Mouse (Mus musculus): ENCODE results near the gene Bckdha.

DNA sequence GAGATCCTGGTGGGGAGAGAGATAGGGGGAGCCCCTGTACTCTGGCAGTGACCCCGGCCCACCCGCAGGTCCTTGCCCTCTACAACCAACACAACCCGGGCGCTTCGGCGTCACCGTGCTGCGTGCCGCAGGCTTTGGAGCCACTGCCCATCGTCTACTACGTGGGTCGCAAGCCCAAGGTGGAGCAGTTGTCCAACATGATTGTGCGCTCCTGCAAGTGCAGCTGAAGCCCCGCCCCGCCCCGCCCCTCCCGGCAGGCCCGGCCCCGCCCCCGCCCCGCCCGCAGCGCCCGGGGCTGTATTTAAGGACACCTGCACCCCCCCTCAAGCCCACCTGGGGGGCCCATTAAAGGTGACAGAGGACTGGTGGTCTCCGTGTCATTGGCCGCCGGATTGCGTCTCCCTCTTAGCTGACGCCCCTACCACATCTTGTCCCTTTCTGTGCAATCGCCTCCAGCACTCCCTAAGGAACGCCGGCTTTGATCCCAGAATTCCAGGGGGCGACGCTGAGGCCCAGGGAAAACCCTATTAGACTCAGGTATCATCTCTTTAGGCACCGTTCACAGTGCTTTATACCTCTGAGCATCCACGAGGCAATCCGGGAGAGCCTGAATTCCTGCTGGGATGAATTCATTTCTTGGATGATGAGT is 46.1 kb upstream of the Bckdha start:
- TF ChIP-seq NANOG (IDR thresholded peaks at IDR 0.05; ENCODE audit: borderline replicate concordance, low read length) (no peak), CTCF (conservative IDR thresholded peaks at IDR 0.05; ENCODE audit: low read length) (no peak)

All from E14TG2a.4 (cell line).